Mouse (Mus musculus) neutrophil, adult 65 days (primary cell): Measurements from ENCODE around the gene Olfr66. TPM values are rescaled to one million over a fixed set of nuclear protein-coding genes. Genes with fewer than 3 reads are reported as not detected.

ENCODE experiments used
- total RNA-seq: library from RNA; stranded (reverse); gene quantifications from 2 replicates; pipeline ENCODE4 v1.2.4, GENCODE M21; 2023

Gene Olfr66
- not detected in 2 replicates for total RNA-seq

GRCm38 (mm10) chr7:103886152-103886551, at the start of gene Olfr66:
Olfr66 (minus strand) TSS chr7:103886252.

GRCm38 (mm10) chr7:103934264-103934663, 48.2 kb upstream of the Olfr66 start, which contains the start of gene Olfr632:
Olfr632 (plus strand) TSS chr7:103934347.

GRCm38 (mm10) chr7:103928525-103928924, 42.5 kb upstream of the Olfr66 start, which contains the start of gene Olfr631:
Olfr631 (plus strand) TSS chr7:103928825.

GRCm38 (mm10) chr7:103903187-103903586, 17.1 kb upstream of the Olfr66 start, which contains the start of gene Olfr65:
Olfr65 (plus strand) TSS chr7:103903487.

GRCm38 (mm10) chr7:103894385-103894784, 8.3 kb upstream of the Olfr66 start, which contains the start of gene Olfr64:
Olfr64 (minus strand) TSS chr7:103894485.

GRCm38 (mm10) chr7:103853090-103853489, 33.0 kb downstream of the Olfr66 start, which contains the start of gene Hbb-y:
Hbb-y (minus strand) TSS chr7:103853216.

GRCm38 (mm10) chr7:103843034-103843433, 43.0 kb downstream of the Olfr66 start, which contains the start of gene Hbb-bh1:
Hbb-bh1 (minus strand) TSS chr7:103843164.

GRCm38 (mm10) chr7:103840268-103840667, 45.8 kb downstream of the Olfr66 start, which contains the start of gene Hbb-bh2:
Hbb-bh2 (minus strand) TSS chr7:103840520.

Other genes with a start within 250 kb of the Olfr66 start
- not detected in 2 replicates for gene Olfr622, start 243.6 kb downstream of the Olfr66 start, total RNA-seq
- not detected in 2 replicates for gene Olfr623, start 222.6 kb downstream of the Olfr66 start, total RNA-seq
- gene Olfr624, start 215.1 kb downstream of the Olfr66 start, total RNA-seq, result not detected in 2 replicates
- gene Olfr625-ps1, start 203.5 kb downstream of the Olfr66 start, total RNA-seq, result not detected in 2 replicates
- not detected in 2 replicates for gene Olfr243, start 171.6 kb downstream of the Olfr66 start, total RNA-seq
- not detected in 2 replicates for gene Olfr628, start 155.9 kb downstream of the Olfr66 start, total RNA-seq
- gene Olfr629, start 141.3 kb downstream of the Olfr66 start, total RNA-seq, result not detected in 2 replicates
- gene Olfr630, start 128.9 kb downstream of the Olfr66 start, total RNA-seq, result not detected in 2 replicates
- gene Olfr69, start 114.7 kb downstream of the Olfr66 start, total RNA-seq, result not detected in 2 replicates
- not detected in 2 replicates for gene Olfr68, start 106.6 kb downstream of the Olfr66 start, total RNA-seq
- not detected in 2 replicates for gene Olfr67, start 94.4 kb downstream of the Olfr66 start, total RNA-seq
- 16.2 and 21.8 TPM in 2 replicates for gene Hbb-bt, start 72.3 kb downstream of the Olfr66 start, total RNA-seq
- 59.0 and 111 TPM in 2 replicates for gene Hbb-bs, start 58.2 kb downstream of the Olfr66 start, total RNA-seq
- gene Hbb-bh2, start 45.7 kb downstream of the Olfr66 start, total RNA-seq, result not detected in 2 replicates
- not detected in 2 replicates for gene Hbb-bh1, start 43.1 kb downstream of the Olfr66 start, total RNA-seq
- not detected in 2 replicates for gene Hbb-y, start 33.0 kb downstream of the Olfr66 start, total RNA-seq
- not detected in 2 replicates for gene Olfr64, start 8.2 kb upstream of the Olfr66 start, total RNA-seq
- not detected in 2 replicates for gene Olfr65, start 17.2 kb upstream of the Olfr66 start, total RNA-seq
- not detected in 2 replicates for gene Olfr631, start 42.6 kb upstream of the Olfr66 start, total RNA-seq
- gene Olfr632, start 48.1 kb upstream of the Olfr66 start, total RNA-seq, result not detected in 2 replicates
- gene Olfr633, start 58.2 kb upstream of the Olfr66 start, total RNA-seq, result not detected in 2 replicates
- gene Olfr635, start 84.9 kb upstream of the Olfr66 start, total RNA-seq, result not detected in 2 replicates
- gene Olfr638, start 112.5 kb upstream of the Olfr66 start, total RNA-seq, result not detected in 2 replicates
- gene Olfr639, start 131.1 kb upstream of the Olfr66 start, total RNA-seq, result 0.07 and 0.09 TPM in 2 replicates
- gene Olfr640, start 139.3 kb upstream of the Olfr66 start, total RNA-seq, result not detected in 2 replicates
- not detected in 2 replicates for gene Olfr641, start 149.2 kb upstream of the Olfr66 start, total RNA-seq
- not detected in 2 replicates for gene Olfr642, start 166.4 kb upstream of the Olfr66 start, total RNA-seq
- gene 4930516K23Rik, start 175.2 kb upstream of the Olfr66 start, total RNA-seq, result not detected in 2 replicates
- not detected in 2 replicates for gene Olfr644, start 185.6 kb upstream of the Olfr66 start, total RNA-seq
- not detected in 2 replicates for gene Olfr645, start 199.2 kb upstream of the Olfr66 start, total RNA-seq
- 0.11 TPM in 1 of 2 replicates, not detected in the other for gene Olfr646, start 218.6 kb upstream of the Olfr66 start, total RNA-seq
- gene Ubqln5, start 243.6 kb upstream of the Olfr66 start, total RNA-seq, result not detected in 2 replicates